Mouse (Mus musculus) C2C12 (cell line): ENCODE results near the gene Psmb8. TPM values are rescaled to one million over a fixed set of nuclear protein-coding genes. Genes with fewer than 3 reads are reported as not detected.

ENCODE experiments used
- H3K27me3 ChIP-seq: one replicate; pipeline ENCODE4 v1.6.1; 2011; ENCODE audit not compliant: control insufficient read depth, insufficient read depth, insufficient read length
- H3K36me3 ChIP-seq: one replicate; pipeline ENCODE4 v1.6.1; 2011; ENCODE audit not compliant: control insufficient read depth, insufficient read depth
- H3K4me3 ChIP-seq: one replicate; pipeline ENCODE4 v1.5.1; 2011; ENCODE audit warnings: mild to moderate bottlenecking, control low read depth; ENCODE audit not compliant: poor library complexity, insufficient read depth, severe bottlenecking
- H3K79me2 ChIP-seq: one replicate; pipeline ENCODE4 v1.6.1; 2011; ENCODE audit not compliant: control insufficient read depth, insufficient read depth
- H3K79me3 ChIP-seq: one replicate; pipeline ENCODE4 v1.6.1; 2011; ENCODE audit warnings: low read depth, control low read depth
- H3ac ChIP-seq: one replicate; pipeline ENCODE3; 2011; ENCODE audit warnings: low read depth; ENCODE audit not compliant: control insufficient read depth, insufficient read length
- CEBPB ChIP-seq: IDR thresholded peaks from one replicate; pipeline ENCODE4 v1.6.1; 2011; ENCODE audit warnings: low read depth, mild to moderate bottlenecking, control low read depth, moderate library complexity
- CTCF ChIP-seq: IDR thresholded peaks from one replicate; pipeline ENCODE4 v1.5.1; 2011; ENCODE audit not compliant: control insufficient read depth, insufficient read depth, insufficient read length
- FOSL1 ChIP-seq: IDR thresholded peaks from one replicate; pipeline ENCODE4 v1.8.0; 2011; ENCODE audit warnings: mild to moderate bottlenecking, low read length; ENCODE audit not compliant: poor library complexity, insufficient read depth, severe bottlenecking
- MAX ChIP-seq: IDR thresholded peaks from one replicate; pipeline ENCODE4 v1.6.1; 2011; ENCODE audit warnings: mild to moderate bottlenecking, control low read depth
- MYOD1 ChIP-seq: IDR thresholded peaks from one replicate; pipeline ENCODE4 v1.6.1; 2011; ENCODE audit warnings: low read depth; ENCODE audit not compliant: control insufficient read depth, insufficient read length
- MYOG ChIP-seq: IDR thresholded peaks from one replicate; pipeline ENCODE4 v1.6.1; 2011; ENCODE audit not compliant: control insufficient read depth, insufficient read length; ENCODE audit errors: extremely low read depth
- USF1 ChIP-seq: IDR thresholded peaks from one replicate; pipeline ENCODE4 v1.6.1; 2011; ENCODE audit warnings: low read depth, mild to moderate bottlenecking, control low read depth, moderate library complexity
- long read RNA-seq, 2 experiments: library from polyadenylated mRNA; unstranded; transcript quantifications; one replicate each; pipeline ENCODE4 v2.0.0; 2019 to 2020
- polyA plus RNA-seq: library from polyadenylated mRNA; unstranded; fragments of >200 nt; fragmentation: generic; extraction: Trizol; gene quantifications from one replicate; pipeline ENCODE4 v1.2.1, GENCODE M21; 2012; ENCODE audit warnings: missing spikeins

The Psmb8 gene
- polyA plus RNA-seq = 0.05 TPM
- long read RNA-seq, experiment 1, partial matches to known transcripts = 0 of 1 reads
- long read RNA-seq, experiment 1, other reads (novel, unspliced or antisense) = 0 of 1 reads
- long read RNA-seq, experiment 2 = 0 reads

GRCm38 (mm10) chr17:34196941-34197894, at the start of gene Psmb8:
Gene Psmb8, plus strand, starts transcription at chr17:34197721.
- Histone ChIP-seq H3K4me3 (no peak within 1 kb of the TSS), H3K36me3 (no peaks in the 10 kb centered on the region), H3K79me3 (no peaks in the 10 kb centered on the region), H3K79me2 (no peaks in the 10 kb centered on the region), H3ac (no peak within 1 kb of the TSS), H3K27me3 (peaks cover 57% of the 10 kb centered on the region)
- TF ChIP-seq MAX = no peak
- TF ChIP-seq CEBPB = no peak
- TF ChIP-seq FOSL1 = no peak
- no peak for TF ChIP-seq CTCF
- TF ChIP-seq USF1 = no peak
- TF ChIP-seq MYOD1 = no peak
- TF ChIP-seq MYOG = no peak

- Histone ChIP-seq H3K79me3 (no peaks in the 10 kb centered on the region), H3K36me3 (no peaks in the 10 kb centered on the region), H3ac (no peak within 1 kb of the TSS), H3K79me2 (no peaks in the 10 kb centered on the region), H3K27me3 (peaks cover 7% of the 10 kb centered on the region), H3K4me3 (no peak within 1 kb of the TSS)
- no peak for TF ChIP-seq MYOD1
- no peak for TF ChIP-seq FOSL1
- TF ChIP-seq MYOG = no peak
- no peak for TF ChIP-seq USF1
- TF ChIP-seq CEBPB = no peak
- TF ChIP-seq CTCF = no peak
Measured at GRCm38 (mm10) chr17:34152923-34153322, 44.6 kb upstream of the Psmb8 start, which contains the start of gene H2-DMb1. Gene H2-DMb1, plus strand, starts transcription at chr17:34153072.

GRCm38 (mm10) chr17:34155534-34155933, 42.0 kb upstream of the Psmb8 start:
- no peak overlapping the region for H3K4me3 ChIP-seq

GRCm38 (mm10) chr17:34164202-34164895, 33.2 kb upstream of the Psmb8 start:
- TF ChIP-seq MAX (no peak), USF1 (no peak), CEBPB (no peak), MYOD1 (no peak), FOSL1 (no peak), MYOG (no peak), CTCF (no peak)
- Histone ChIP-seq H3K27me3 (peaks cover 35% of the 10 kb centered on the region), H3K79me3 (no peaks in the 10 kb centered on the region), H3ac (no peak overlapping the region), H3K4me3 (no peak overlapping the region), H3K79me2 (no peaks in the 10 kb centered on the region), H3K36me3 (no peaks in the 10 kb centered on the region)

More at GRCm38 (mm10) chr17:34155534-34155933, 42.0 kb upstream of the Psmb8 start:
- TF ChIP-seq MAX (no peak), FOSL1 (no peak), MYOG (no peak), USF1 (no peak), MYOD1 (no peak), CEBPB (no peak), CTCF (no peak)
- H3K27me3 ChIP-seq = peaks cover 11% of the 10 kb centered on the region
- no peaks in the 10 kb centered on the region for H3K36me3 ChIP-seq
- H3K79me2 ChIP-seq = no peaks in the 10 kb centered on the region
- H3ac ChIP-seq = no peak overlapping the region
- no peaks in the 10 kb centered on the region for H3K79me3 ChIP-seq

GRCm38 (mm10) chr17:34165033-34165730, 32.3 kb upstream of the Psmb8 start:
- no peak for TF ChIP-seq MYOG
- TF ChIP-seq MAX = no peak
- TF ChIP-seq FOSL1 = no peak
- TF ChIP-seq USF1 = no peak
- no peak for TF ChIP-seq CEBPB
- TF ChIP-seq CTCF = no peak
- Histone ChIP-seq H3K4me3 (no peak overlapping the region), H3K36me3 (no peaks in the 10 kb centered on the region)

More at GRCm38 (mm10) chr17:34165033-34165730, 32.3 kb upstream of the Psmb8 start:
- Histone ChIP-seq H3K79me3 (no peaks in the 10 kb centered on the region), H3ac (no peak overlapping the region), H3K79me2 (no peaks in the 10 kb centered on the region), H3K27me3 (peaks cover 34% of the 10 kb centered on the region)
